In genomic region chr1:56953538-56953937, GRCm38 (mm10) we compare ENCODE assay signal across 10 mouse cellular contexts.
"Had no signal": no experiment of that assay in that cellular context is flagged by ENCODE, and none has a peak within 500 bp of the region (broad histone marks: within the 10 kb centered on the region; RNA-seq: fewer than 3 reads in every experiment).

No protein-coding gene starts in this region.

- DNase-seq: kidney, postnatal 10 days; kidney, postnatal 36 days; layer of hippocampus, postnatal 36 days; liver; lung, adult 18-20 months; lung, postnatal 10 days; lung, postnatal 36 days; thymus, adult 18-20 months; thymus, postnatal 14 days; thymus, postnatal 4 days had no signal
